Mouse (Mus musculus): ENCODE data around the gene Gnao1. TPM values are rescaled to one million over a fixed set of nuclear protein-coding genes. Genes with fewer than 3 reads are reported as not detected.

The Gnao1 gene
- polyA plus RNA-seq, 1 experiment from 2014 or later, result 9.4 TPM

GRCm38 (mm10) chr8:93906961-93907360 is 97.2 kb downstream of the Gnao1 start:
- ATAC-seq (ENCODE audit: insufficient number of reproducible peaks, insufficient read depth, low FRiP score, low TSS enrichment, low read depth), result no peak
- no peaks in the 10 kb centered on the region for H3K9me3 ChIP-seq
- H3K4me2 ChIP-seq, result no peak overlapping the region
- H3K27me3 ChIP-seq, result no peaks in the 10 kb centered on the region
- no peak overlapping the region for H3K27ac ChIP-seq
- no peaks in the 10 kb centered on the region for H3K36me3 ChIP-seq
- 93% methylated on average over 6 of the region's 6 CpGs for WGBS
- no peak overlapping the region for H3K4me3 ChIP-seq
- peaks cover 34% of the 10 kb centered on the region for H3K4me1 ChIP-seq
- H3K9ac ChIP-seq, result no peak overlapping the region

GRCm38 (mm10) chr8:93907987-93908441 is 98.2 kb downstream of the Gnao1 start:
- Histone ChIP-seq H3K9me3 (no peaks in the 10 kb centered on the region), H3K4me1 (peaks cover 40% of the 10 kb centered on the region), H3K4me3 (no peak overlapping the region), H3K27ac (peak overlapping the region; percentile 33), H3K4me2 (peak overlapping the region; percentile 14), H3K9ac (no peak overlapping the region), H3K27me3 (no peaks in the 10 kb centered on the region), H3K36me3 (no peaks in the 10 kb centered on the region)
- no peak for ATAC-seq (ENCODE audit: insufficient number of reproducible peaks, insufficient read depth, low FRiP score, low TSS enrichment, low read depth)
- 24% methylated on average over 5 of the region's 5 CpGs for WGBS

GRCm38 (mm10) chr8:93908546-93908945 is 98.8 kb downstream of the Gnao1 start:
- no peaks in the 10 kb centered on the region for H3K27me3 ChIP-seq
- H3K27ac ChIP-seq, result peak overlapping the region; percentile 33; the same call in 1 of the 2 replicates
- H3K4me1 ChIP-seq, result peaks cover 40% of the 10 kb centered on the region
- 14% methylated on average over 1 of the region's 1 CpGs for WGBS
- H3K36me3 ChIP-seq, result no peaks in the 10 kb centered on the region
- H3K4me2 ChIP-seq, result peak overlapping the region; percentile 14
- H3K9ac ChIP-seq, result peak overlapping the region; percentile 36; the same call in 1 of the 2 replicates
- no peak overlapping the region for H3K4me3 ChIP-seq
- H3K9me3 ChIP-seq, result no peaks in the 10 kb centered on the region
- ATAC-seq (ENCODE audit: insufficient number of reproducible peaks, insufficient read depth, low FRiP score, low TSS enrichment, low read depth), result no peak

GRCm38 (mm10) chr8:93911715-93912555 is 102.2 kb downstream of the Gnao1 start:
- WGBS, result 63% methylated on average over 7 of the region's 7 CpGs
- Histone ChIP-seq H3K4me1 (peaks cover 35% of the 10 kb centered on the region), H3K27ac (no peak overlapping the region), H3K36me3 (no peaks in the 10 kb centered on the region), H3K27me3 (peaks cover 15% of the 10 kb centered on the region), H3K9me3 (no peaks in the 10 kb centered on the region), H3K4me2 (no peak overlapping the region), H3K4me3 (no peak overlapping the region), H3K9ac (no peak overlapping the region)
- no peak for ATAC-seq (ENCODE audit: insufficient number of reproducible peaks, insufficient read depth, low FRiP score, low TSS enrichment, low read depth)

GRCm38 (mm10) chr8:93917859-93918421 is 108.2 kb downstream of the Gnao1 start:
- Histone ChIP-seq H3K9ac (no peak overlapping the region), H3K4me2 (peak overlapping the region; percentile 24), H3K4me3 (no peak overlapping the region), H3K4me1 (peaks cover 25% of the 10 kb centered on the region), H3K27ac (peak overlapping the region; percentile 68), H3K27me3 (peaks cover 15% of the 10 kb centered on the region), H3K36me3 (no peaks in the 10 kb centered on the region), H3K9me3 (no peaks in the 10 kb centered on the region)
- ATAC-seq (ENCODE audit: insufficient number of reproducible peaks, insufficient read depth, low FRiP score, low TSS enrichment, low read depth), result no peak
- 20% methylated on average over 13 of the region's 13 CpGs for WGBS

GRCm38 (mm10) chr8:93918580-93918979 is 108.8 kb downstream of the Gnao1 start:
- H3K27ac ChIP-seq, result peak overlapping the region; percentile 68; the same call in 1 of the 2 replicates
- H3K9me3 ChIP-seq, result no peaks in the 10 kb centered on the region
- H3K4me2 ChIP-seq, result no peak overlapping the region
- no peak for ATAC-seq (ENCODE audit: insufficient number of reproducible peaks, insufficient read depth, low FRiP score, low TSS enrichment, low read depth)
- H3K4me3 ChIP-seq, result no peak overlapping the region
- H3K4me1 ChIP-seq, result peaks cover 25% of the 10 kb centered on the region
- H3K9ac ChIP-seq, result no peak overlapping the region
- peaks cover 15% of the 10 kb centered on the region for H3K27me3 ChIP-seq
- 75% methylated on average over 2 of the region's 2 CpGs for WGBS
- no peaks in the 10 kb centered on the region for H3K36me3 ChIP-seq

GRCm38 (mm10) chr8:93919422-93919821 is 109.7 kb downstream of the Gnao1 start:
- WGBS, result 59% methylated on average over 3 of the region's 3 CpGs
- ATAC-seq (ENCODE audit: insufficient number of reproducible peaks, insufficient read depth, low FRiP score, low TSS enrichment, low read depth), result no peak
- no peak overlapping the region for H3K4me2 ChIP-seq
- H3K9me3 ChIP-seq, result no peaks in the 10 kb centered on the region
- peaks cover 15% of the 10 kb centered on the region for H3K27me3 ChIP-seq
- H3K36me3 ChIP-seq, result no peaks in the 10 kb centered on the region
- H3K27ac ChIP-seq, result no peak overlapping the region
- no peak overlapping the region for H3K9ac ChIP-seq
- H3K4me1 ChIP-seq, result peaks cover 25% of the 10 kb centered on the region
- no peak overlapping the region for H3K4me3 ChIP-seq

GRCm38 (mm10) chr8:93919916-93920589 is 110.3 kb downstream of the Gnao1 start:
- H3K4me3 ChIP-seq, result no peak overlapping the region
- H3K4me1 ChIP-seq, result peaks cover 25% of the 10 kb centered on the region
- H3K9ac ChIP-seq, result no peak overlapping the region
- peaks cover 10% of the 10 kb centered on the region for H3K27me3 ChIP-seq
- H3K4me2 ChIP-seq, result no peak overlapping the region
- H3K9me3 ChIP-seq, result no peaks in the 10 kb centered on the region
- ATAC-seq (ENCODE audit: insufficient number of reproducible peaks, insufficient read depth, low FRiP score, low TSS enrichment, low read depth), result no peak
- 57% methylated on average over 12 of the region's 12 CpGs for WGBS
- H3K36me3 ChIP-seq, result no peaks in the 10 kb centered on the region
- no peak overlapping the region for H3K27ac ChIP-seq

- Histone ChIP-seq H3K4me3 (no peak overlapping the region), H3K4me2 (no peak overlapping the region), H3K9ac (no peak overlapping the region), H3K27ac (no peak overlapping the region), H3K9me3 (no peaks in the 10 kb centered on the region), H3K4me1 (peaks cover 25% of the 10 kb centered on the region), H3K27me3 (peaks cover 5% of the 10 kb centered on the region), H3K36me3 (no peaks in the 10 kb centered on the region)
- 77% methylated on average over 7 of the region's 7 CpGs for WGBS
- ATAC-seq (ENCODE audit: insufficient number of reproducible peaks, insufficient read depth, low FRiP score, low TSS enrichment, low read depth), result no peak
Measured at GRCm38 (mm10) chr8:93920590-93920948, 110.8 kb downstream of the Gnao1 start.

GRCm38 (mm10) chr8:93923897-93924334 is 114.2 kb downstream of the Gnao1 start:
- H3K4me1 ChIP-seq, result peaks cover 10% of the 10 kb centered on the region
- no peaks in the 10 kb centered on the region for H3K36me3 ChIP-seq
- no peaks in the 10 kb centered on the region; the same call in none of the 2 replicates for H3K27me3 ChIP-seq
- no peak overlapping the region for H3K4me2 ChIP-seq
- 84% methylated on average over 7 of the region's 7 CpGs for WGBS
- H3K9me3 ChIP-seq, result peaks cover 6% of the 10 kb centered on the region
- no peak for ATAC-seq (ENCODE audit: insufficient number of reproducible peaks, insufficient read depth, low FRiP score, low TSS enrichment, low read depth)
- no peak overlapping the region for H3K4me3 ChIP-seq
- H3K27ac ChIP-seq, result no peak overlapping the region
- no peak overlapping the region for H3K9ac ChIP-seq

- H3K27me3 ChIP-seq, result no peaks in the 10 kb centered on the region; the same call in none of the 2 replicates
- 25% methylated on average over 3 of the region's 3 CpGs for WGBS
- no peaks in the 10 kb centered on the region for H3K36me3 ChIP-seq
- no peak overlapping the region for H3K4me2 ChIP-seq
- no peak overlapping the region for H3K27ac ChIP-seq
- H3K9me3 ChIP-seq, result peaks cover 6% of the 10 kb centered on the region
- no peak overlapping the region for H3K4me3 ChIP-seq
- ATAC-seq (ENCODE audit: insufficient number of reproducible peaks, insufficient read depth, low FRiP score, low TSS enrichment, low read depth), result no peak
- H3K4me1 ChIP-seq, result no peaks in the 10 kb centered on the region
- no peak overlapping the region for H3K9ac ChIP-seq
Measured at GRCm38 (mm10) chr8:93925513-93925912, 115.7 kb downstream of the Gnao1 start.

All from embryonic facial prominence, embryonic 13.5 days (tissue).